Mouse (Mus musculus): ENCODE measurements at regions not wholly inside any gene's neighbourhood (a gene's known extent, or its start where the extent isn't known, plus 50 kb on each side); places are given as distances from the start of the nearest gene placed in this dataset.

- TF ChIP-seq POLR2A (IDR thresholded peaks at IDR 0.05; ENCODE audit: low read depth, low read length), result no peak
- TF ChIP-seq CTCF (conservative IDR thresholded peaks at IDR 0.05; ENCODE audit: insufficient read depth, insufficient read length, low read depth, low read length), result no peak
Measured at GRCm38 (mm10) chr4:105614390-105614789, 175.3 kb upstream of the Gm12728 start.
